Mouse (Mus musculus): ENCODE measurements around the gene Pglyrp1.

GRCm38 (mm10) chr7:18872014-18872802 lies 1.1 kb downstream of the Pglyrp1 start:
- TF ChIP-seq CTCF (IDR thresholded peaks at IDR 0.05; ENCODE audit: insufficient read depth, low read depth, low read length) (no peak), POLR2A (IDR thresholded peaks at IDR 0.05; ENCODE audit: insufficient read depth, low read depth, low read length) (no peak)

Data from olfactory bulb, adult 2 months (tissue).